ENCODE assay signal across 11 mouse cellular contexts in the genomic region with DNA sequence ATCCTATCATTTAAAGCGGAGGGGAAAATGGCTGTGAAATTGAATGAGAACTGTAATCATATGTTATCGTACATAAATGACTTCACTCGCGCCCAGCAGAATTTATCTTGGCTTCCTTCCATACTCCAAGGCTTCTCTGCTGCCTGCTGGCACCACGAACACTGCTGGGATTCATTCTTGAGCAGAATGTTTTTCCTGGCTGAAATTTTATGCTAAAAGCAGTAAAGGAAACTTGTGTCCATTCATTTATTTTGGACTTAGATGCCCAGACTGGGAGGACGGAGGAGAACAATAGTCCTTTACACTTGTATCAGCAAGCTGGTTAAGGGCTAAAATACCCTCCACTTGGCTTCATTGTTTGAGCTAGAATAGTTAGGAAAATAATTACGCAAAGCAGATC. TPM values are rescaled to one million over a fixed set of nuclear protein-coding genes. Genes with fewer than 3 reads are reported as not detected.
DNase-seq lines count a peak whose midpoint lies in the region; ATAC-seq and TF ChIP-seq lines count a peak whose summit lies in the region.
"Had no signal": no experiment of that assay in that cellular context is flagged by ENCODE, and none has a peak within 500 bp of the region (broad histone marks: within the 10 kb centered on the region; RNA-seq: fewer than 3 reads in every experiment).

No protein-coding gene starts in this region.

- H3K4me3 ChIP-seq in midbrain, embryonic 14.5 days (replicated peaks; ENCODE audit: low read depth, low read length), result no peak overlapping the region
- no peak overlapping the region for H3K4me3 ChIP-seq in midbrain, embryonic 10.5 days
- H3K4me3 ChIP-seq in heart, embryonic 14.5 days (ENCODE audit: control insufficient read depth in 1 of 2, insufficient read depth in 1 of 2, low read depth in 1 of 2, low read length in 2 of 2), result no peak overlapping the region
- H3K4me3 ChIP-seq in stomach, postnatal 0 days (ENCODE audit: low read depth, low read length), result no peak overlapping the region
- no peak overlapping the region for H3K4me3 ChIP-seq in liver, embryonic 11.5 days (ENCODE audit: low read depth, low read length)
- H3K4me3 ChIP-seq: gastrocnemius, adult 2 months; lung, embryonic 15.5 days; neural tube, embryonic 12.5 days had no signal

- H3K27ac ChIP-seq in midbrain, embryonic 14.5 days (replicated peaks; ENCODE audit: low read depth, low read length), result no peak overlapping the region
- no peak overlapping the region for H3K27ac ChIP-seq in midbrain, embryonic 10.5 days (replicated peaks)
- 0 out of 4 replicates have a peak overlapping the region, but pooled peaks have one; percentile 16 to 24 for H3K27ac ChIP-seq in heart, embryonic 14.5 days (replicated peaks in 1 of 2; ENCODE audit: control insufficient read depth in 1 of 2, insufficient read depth in 1 of 2, low read depth in 2 of 2, low read length in 2 of 2)
- H3K27ac ChIP-seq in stomach, postnatal 0 days (replicated peaks), result no peak overlapping the region
- no peak overlapping the region for H3K27ac ChIP-seq in liver, embryonic 11.5 days (ENCODE audit: low read depth, low read length)
- H3K27ac ChIP-seq: gastrocnemius, adult 2 months; lung, embryonic 15.5 days; neural tube, embryonic 12.5 days had no signal

- ATAC-seq in midbrain, embryonic 14.5 days (ENCODE audit: low FRiP score, low TSS enrichment), result no peak
- no peak for ATAC-seq in heart, embryonic 14.5 days (ENCODE audit: insufficient number of reproducible peaks, insufficient read depth, low FRiP score, low read depth)
- ATAC-seq in stomach, postnatal 0 days (ENCODE audit: low FRiP score, low TSS enrichment), result no peak
- no peak for ATAC-seq in liver, embryonic 11.5 days (replicated peaks; ENCODE audit: low FRiP score)

- 67% methylated on average over 7 of the region's 7 CpGs for WGBS in midbrain, embryonic 14.5 days
- WGBS in midbrain, embryonic 10.5 days, result 79% methylated on average over 7 of the region's 7 CpGs
- WGBS in heart, embryonic 14.5 days, result 42% methylated on average over 7 of the region's 7 CpGs
- WGBS in stomach, postnatal 0 days, result 31% methylated on average over 7 of the region's 7 CpGs
- 76% methylated on average over 7 of the region's 7 CpGs for WGBS in liver, embryonic 11.5 days

- H3K9ac ChIP-seq in midbrain, embryonic 14.5 days (replicated peaks; ENCODE audit: low read length), result no peak overlapping the region
- no peak overlapping the region for H3K9ac ChIP-seq in heart, embryonic 14.5 days (ENCODE audit: low read length)
- H3K9ac ChIP-seq in stomach, postnatal 0 days (ENCODE audit: low read length), result no peak overlapping the region
- no peak overlapping the region for H3K9ac ChIP-seq in liver, embryonic 11.5 days (ENCODE audit: low read depth, low read length)
- H3K9ac ChIP-seq: lung, embryonic 15.5 days; neural tube, embryonic 12.5 days had no signal

- no peaks in the 10 kb centered on the region for H3K27me3 ChIP-seq in midbrain, embryonic 14.5 days (ENCODE audit: control insufficient read depth, insufficient read depth, low read length)
- H3K27me3 ChIP-seq in midbrain, embryonic 10.5 days (ENCODE audit: low read depth, poor library complexity, severe bottlenecking), result no peaks in the 10 kb centered on the region
- H3K27me3 ChIP-seq in heart, embryonic 14.5 days (ENCODE audit: control insufficient read depth, insufficient read depth, low read length), result no peaks in the 10 kb centered on the region
- no peaks in the 10 kb centered on the region for H3K27me3 ChIP-seq in stomach, postnatal 0 days (ENCODE audit: control insufficient read depth, insufficient read depth, low read length)
- H3K27me3 ChIP-seq in liver, embryonic 11.5 days (replicated peaks; ENCODE audit: control insufficient read depth, insufficient read depth, low read length), result no peaks in the 10 kb centered on the region
- H3K27me3 ChIP-seq: lung, embryonic 15.5 days; neural tube, embryonic 12.5 days had no signal

- no peak overlapping the region for H3K4me2 ChIP-seq in midbrain, embryonic 14.5 days (ENCODE audit: low read length)
- no peak overlapping the region for H3K4me2 ChIP-seq in heart, embryonic 14.5 days (ENCODE audit: low read length)
- H3K4me2 ChIP-seq in stomach, postnatal 0 days (replicated peaks; ENCODE audit: low read depth), result no peak overlapping the region
- H3K4me2 ChIP-seq in liver, embryonic 11.5 days, result no peak overlapping the region
- H3K4me2 ChIP-seq: lung, embryonic 15.5 days; neural tube, embryonic 12.5 days had no signal

- H3K36me3 ChIP-seq in midbrain, embryonic 14.5 days (ENCODE audit: control insufficient read depth, insufficient read depth, low read length), result no peaks in the 10 kb centered on the region
- H3K36me3 ChIP-seq in midbrain, embryonic 10.5 days, result no peaks in the 10 kb centered on the region
- no peaks in the 10 kb centered on the region for H3K36me3 ChIP-seq in heart, embryonic 14.5 days (ENCODE audit: control insufficient read depth, insufficient read depth, low read length)
- no peaks in the 10 kb centered on the region for H3K36me3 ChIP-seq in stomach, postnatal 0 days (ENCODE audit: control insufficient read depth, insufficient read depth, low read length)
- H3K36me3 ChIP-seq in liver, embryonic 11.5 days (ENCODE audit: control insufficient read depth, insufficient read depth, low read length), result no peaks in the 10 kb centered on the region
- H3K36me3 ChIP-seq: G1E; lung, embryonic 15.5 days; neural tube, embryonic 12.5 days had no signal

- DNase-seq in frontal cortex, postnatal 36 days (ENCODE audit: low spot score in 2 of 2), result peak; percentile 6 to 38
- DNase-seq in frontal cortex, postnatal 25 days (ENCODE audit: low spot score in 2 of 2), result no peak
- peak; percentile 40 for DNase-seq in midbrain, embryonic 14.5 days
- no peak for DNase-seq in midbrain, embryonic 10.5 days (ENCODE audit: low spot score)
- peak; percentile 19 for DNase-seq in stomach, postnatal 0 days (ENCODE audit: low spot score)
- DNase-seq in liver, embryonic 11.5 days (ENCODE audit: low spot score), result no peak
- DNase-seq: gastrocnemius, adult 2 months had no signal

- no peak for TF ChIP-seq EP300 in stomach, postnatal 0 days (optimal IDR thresholded peaks at IDR 0.05)

- no peaks in the 10 kb centered on the region for H3K4me1 ChIP-seq in midbrain, embryonic 14.5 days (ENCODE audit: control insufficient read depth, insufficient read depth, low read length)
- H3K4me1 ChIP-seq in midbrain, embryonic 10.5 days, result no peaks in the 10 kb centered on the region
- H3K4me1 ChIP-seq in heart, embryonic 14.5 days (ENCODE audit: control insufficient read depth in 2 of 2, insufficient read depth in 2 of 2, low read length in 2 of 2), result peaks cover 0 to 9% of the 10 kb centered on the region in 2 experiments; a peak in 2 of 4 replicates
- H3K4me1 ChIP-seq in stomach, postnatal 0 days (replicated peaks; ENCODE audit: control insufficient read depth, insufficient read depth), result no peaks in the 10 kb centered on the region
- no peaks in the 10 kb centered on the region for H3K4me1 ChIP-seq in liver, embryonic 11.5 days (replicated peaks; ENCODE audit: control insufficient read depth, insufficient read depth, low read length)
- H3K4me1 ChIP-seq: neural tube, embryonic 12.5 days had no signal

- no peak for TF ChIP-seq CTCF in stomach, postnatal 0 days (IDR thresholded peaks at IDR 0.05; ENCODE audit: low read depth)

- no peaks in the 10 kb centered on the region for H3K9me3 ChIP-seq in midbrain, embryonic 14.5 days (ENCODE audit: control insufficient read depth, low read length)
- no peaks in the 10 kb centered on the region for H3K9me3 ChIP-seq in midbrain, embryonic 10.5 days (replicated peaks)
- no peaks in the 10 kb centered on the region for H3K9me3 ChIP-seq in heart, embryonic 14.5 days (ENCODE audit: control insufficient read depth, low read length)
- H3K9me3 ChIP-seq in stomach, postnatal 0 days (ENCODE audit: control insufficient read depth, low read length), result no peaks in the 10 kb centered on the region
- H3K9me3 ChIP-seq in liver, embryonic 11.5 days (ENCODE audit: control insufficient read depth, low read length), result no peaks in the 10 kb centered on the region
- H3K9me3 ChIP-seq: G1E; lung, embryonic 15.5 days; neural tube, embryonic 12.5 days had no signal

RNA-seq across cellular contexts. Expression of a gene that starts 10.3 kb away (rescaled TPM):
- 99.8 and 106 TPM in 2 replicates for polyA plus RNA-seq in midbrain, embryonic 14.5 days (2014; fragmentation: Nextera tagmentation; extraction: Ambion mirVana)
- 65.0 and 78.0 TPM in 2 replicates for polyA plus RNA-seq in midbrain, embryonic 10.5 days (2016; fragmentation: Nextera tagmentation; extraction: Ambion mirVana)
- 67.1 and 70.7 TPM in 2 replicates for polyA plus RNA-seq in heart, embryonic 14.5 days (2014; fragmentation: Nextera tagmentation; extraction: Ambion mirVana)
- polyA plus RNA-seq in stomach, postnatal 0 days (2015; fragmentation: Nextera tagmentation; extraction: Ambion mirVana), result 46.7 and 49.1 TPM in 2 replicates
- 36.5 and 39.0 TPM in 2 replicates for polyA plus RNA-seq in liver, embryonic 11.5 days (2014; fragmentation: Nextera tagmentation; extraction: Ambion mirVana)

RNA-seq across cellular contexts. Expression of a gene that starts 25.6 kb away (rescaled TPM):
- polyA plus RNA-seq in midbrain, embryonic 14.5 days (2014; fragmentation: Nextera tagmentation; extraction: Ambion mirVana), result 131 and 247 TPM in 2 replicates
- polyA plus RNA-seq in midbrain, embryonic 10.5 days (2016; fragmentation: Nextera tagmentation; extraction: Ambion mirVana), result 38.1 and 61.6 TPM in 2 replicates
- polyA plus RNA-seq in heart, embryonic 14.5 days (2014; fragmentation: Nextera tagmentation; extraction: Ambion mirVana), result 10.0 and 11.9 TPM in 2 replicates
- polyA plus RNA-seq in stomach, postnatal 0 days (2015; fragmentation: Nextera tagmentation; extraction: Ambion mirVana), result 11.9 and 12.8 TPM in 2 replicates
- 1.5 and 2.2 TPM in 2 replicates for polyA plus RNA-seq in liver, embryonic 11.5 days (2014; fragmentation: Nextera tagmentation; extraction: Ambion mirVana)

Comparison
In these comparisons a context has a peak if more than half of its experiments do, and no peak if none do; other contexts are left out.
1. DNase-seq: peak in frontal cortex, postnatal 36 days (2 of 2), midbrain, embryonic 14.5 days (single experiment) and stomach, postnatal 0 days (single experiment); none in frontal cortex, postnatal 25 days (0 of 2), midbrain, embryonic 10.5 days (single experiment) and liver, embryonic 11.5 days (single experiment).
2. H3K27ac ChIP-seq: peak in heart, embryonic 14.5 days (2 of 2); none in midbrain, embryonic 14.5 days (single experiment), midbrain, embryonic 10.5 days (single experiment), stomach, postnatal 0 days (single experiment) and liver, embryonic 11.5 days (single experiment).